Mouse (Mus musculus): Measurements from ENCODE around the gene Kank1.
A peak's percentile ranks its signal among the peaks of the same experiment; 100 is the strongest.

Gene Kank1

DNA sequence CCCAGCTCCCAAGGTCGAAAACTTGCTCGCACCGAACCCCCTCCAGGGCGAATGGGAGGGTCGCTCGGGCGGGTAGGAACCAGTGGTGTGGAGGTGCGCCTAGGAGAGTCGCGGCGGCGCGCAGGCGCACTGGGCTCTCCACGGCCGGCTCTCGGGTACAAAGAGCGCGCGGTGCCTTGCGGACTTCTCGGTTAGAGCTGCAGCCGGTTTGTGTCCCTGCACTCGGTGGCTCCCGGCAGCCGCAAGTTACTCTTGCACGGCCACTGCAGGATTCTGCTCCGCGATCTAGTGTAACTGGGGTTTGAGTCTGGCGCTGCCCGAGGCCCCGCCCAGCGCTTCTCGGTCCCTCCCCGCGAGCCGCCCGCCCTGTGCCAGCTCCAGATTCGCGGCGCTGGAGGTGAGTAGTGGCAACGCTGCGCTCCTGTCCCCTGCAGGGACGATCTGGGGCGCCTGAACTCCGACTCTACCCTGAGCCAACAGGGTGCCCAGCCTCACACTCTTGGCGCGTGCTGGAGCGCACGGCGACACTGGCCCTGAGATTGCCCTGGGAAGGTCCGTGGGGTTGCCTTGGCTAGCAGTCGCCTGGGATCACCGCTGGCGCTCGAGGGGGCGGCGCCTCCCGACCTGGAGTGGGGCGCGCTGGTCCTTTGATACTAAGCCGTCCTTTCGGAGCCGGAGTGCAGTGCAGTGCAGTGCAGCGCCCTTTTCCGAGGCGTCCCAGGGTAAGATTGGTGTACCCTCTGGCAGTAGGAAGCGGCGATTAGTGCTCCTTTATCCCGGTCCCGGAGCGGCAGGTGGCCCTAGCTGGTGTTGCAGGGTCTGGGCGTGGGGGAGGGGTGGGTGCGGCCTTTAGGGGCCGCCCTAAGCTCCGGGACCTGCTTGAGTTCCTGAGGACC lies at the start of gene Kank1:
TSS of gene Kank1 (plus strand) at position 380 of the 896 bp plus-strand sequence.
- DNase-seq: peak; percentile 85

DNA sequence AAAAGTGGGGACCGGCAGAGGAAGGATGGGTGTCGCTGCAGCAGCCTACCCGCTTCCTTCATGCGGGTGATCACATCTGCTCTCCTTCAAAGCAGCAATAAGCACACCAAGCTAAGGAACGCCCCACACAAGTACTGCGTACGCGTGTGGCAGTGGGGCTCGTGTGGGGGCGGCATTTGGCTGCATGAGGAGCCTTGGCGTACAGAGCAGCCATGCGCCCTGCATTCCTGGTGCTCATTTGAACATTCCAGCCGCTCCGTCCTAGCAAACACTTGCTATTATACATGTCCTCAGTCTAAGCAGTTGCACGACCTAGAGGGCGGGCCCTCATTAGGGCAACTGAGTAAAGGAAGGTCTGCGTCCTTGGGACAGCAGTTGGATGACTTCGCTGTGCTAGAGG lies 49.1 kb upstream of the Kank1 start:
- peak; percentile 64 for DNase-seq

DNA sequence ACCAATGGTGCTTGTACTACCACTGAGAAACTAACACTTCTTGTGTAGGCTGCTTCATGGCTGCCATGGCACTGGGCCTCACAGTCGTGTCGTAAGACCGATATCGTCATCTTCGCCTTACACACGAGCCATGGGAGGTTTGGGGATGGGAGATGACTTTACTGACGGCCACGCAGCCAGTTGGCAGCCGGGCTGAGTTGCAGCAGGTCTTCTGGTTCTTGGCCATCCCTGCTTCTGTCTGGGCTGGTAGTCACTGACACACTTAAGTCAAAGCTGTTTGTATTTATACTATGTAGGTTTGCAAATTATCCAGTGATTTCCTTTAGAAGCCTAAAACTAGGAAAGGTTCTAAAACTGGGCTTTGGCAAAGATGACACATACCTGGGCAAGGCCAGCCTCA lies 43.0 kb upstream of the Kank1 start:
- DNase-seq: no peak

DNA sequence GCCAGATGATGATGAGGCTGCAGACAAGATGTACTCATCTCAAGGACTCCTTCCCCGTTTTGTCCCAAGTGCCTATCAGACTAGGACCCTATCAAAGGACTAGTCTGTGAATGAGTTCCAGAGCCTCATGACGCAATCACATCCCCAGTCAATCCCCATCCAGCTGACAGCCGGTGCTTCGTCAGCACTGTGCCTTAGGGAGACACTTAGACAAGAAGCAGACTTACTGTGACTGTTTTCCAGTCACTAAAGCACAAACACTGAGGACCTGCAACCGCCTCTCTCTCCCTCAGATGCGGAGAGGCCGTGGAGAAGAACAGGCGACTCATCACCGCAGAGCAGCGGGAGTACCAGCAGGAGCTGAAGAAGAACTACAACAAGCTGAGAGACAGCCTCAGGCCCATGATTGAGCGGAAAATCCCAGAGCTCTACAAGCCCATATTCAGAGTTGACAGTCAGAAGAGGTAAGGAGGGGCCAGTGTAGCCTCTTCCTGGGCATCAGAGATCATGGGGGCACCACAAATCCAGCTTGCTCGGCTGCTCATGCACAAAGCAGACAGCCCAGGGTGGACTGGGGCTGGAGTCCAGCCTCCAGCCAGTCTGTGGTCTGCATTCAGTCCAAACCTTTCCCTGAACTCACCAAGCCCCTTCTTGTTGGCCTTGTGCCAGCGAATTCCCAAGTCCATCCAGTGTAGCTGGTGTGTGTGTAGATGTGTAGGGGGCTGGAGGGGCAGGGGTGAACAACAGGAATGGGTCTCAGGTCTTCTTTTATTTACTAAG lies 36.5 kb upstream of the Kank1 start:
- peak; percentile 85 for DNase-seq

DNA sequence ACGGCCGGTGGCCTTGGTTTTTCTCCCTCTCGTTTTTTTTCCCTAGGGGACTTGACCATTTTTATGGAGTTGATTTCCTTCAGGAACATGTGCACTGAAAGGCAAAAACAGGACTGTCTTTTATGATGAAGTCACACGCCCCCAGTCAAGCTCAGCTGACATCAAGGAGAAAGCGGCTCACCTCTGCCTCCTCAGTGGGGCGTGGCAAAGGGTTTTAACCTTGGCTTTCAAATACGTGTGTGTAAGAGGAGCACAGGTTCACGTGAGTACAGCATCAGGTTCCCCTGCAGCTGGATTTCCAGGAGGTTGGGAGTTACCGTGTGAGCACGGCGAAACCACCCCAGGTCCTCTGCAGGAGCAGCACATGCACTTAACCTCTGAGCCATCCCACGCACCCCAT lies 33.7 kb upstream of the Kank1 start:
- no peak for DNase-seq

DNA sequence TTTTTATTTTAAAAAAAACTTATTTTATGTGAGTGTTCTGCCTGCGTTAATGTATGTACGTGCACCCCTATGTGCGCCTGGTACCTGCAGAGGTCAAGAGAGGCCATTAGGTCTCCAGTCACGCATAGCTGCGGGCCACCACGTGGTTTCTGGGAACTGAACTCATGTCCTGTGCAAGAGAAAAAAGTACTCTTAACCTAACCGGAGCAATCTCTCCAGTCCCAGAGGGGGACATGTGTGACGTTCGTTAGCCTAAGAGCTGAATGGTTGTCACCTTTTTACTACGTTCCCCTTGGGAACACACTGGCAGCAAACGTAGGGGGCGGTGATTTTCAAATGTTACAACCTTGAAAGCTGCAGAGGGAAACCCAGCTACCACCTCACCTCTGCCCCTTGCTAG lies 29.8 kb upstream of the Kank1 start:
- DNase-seq: peak; percentile 52

DNA sequence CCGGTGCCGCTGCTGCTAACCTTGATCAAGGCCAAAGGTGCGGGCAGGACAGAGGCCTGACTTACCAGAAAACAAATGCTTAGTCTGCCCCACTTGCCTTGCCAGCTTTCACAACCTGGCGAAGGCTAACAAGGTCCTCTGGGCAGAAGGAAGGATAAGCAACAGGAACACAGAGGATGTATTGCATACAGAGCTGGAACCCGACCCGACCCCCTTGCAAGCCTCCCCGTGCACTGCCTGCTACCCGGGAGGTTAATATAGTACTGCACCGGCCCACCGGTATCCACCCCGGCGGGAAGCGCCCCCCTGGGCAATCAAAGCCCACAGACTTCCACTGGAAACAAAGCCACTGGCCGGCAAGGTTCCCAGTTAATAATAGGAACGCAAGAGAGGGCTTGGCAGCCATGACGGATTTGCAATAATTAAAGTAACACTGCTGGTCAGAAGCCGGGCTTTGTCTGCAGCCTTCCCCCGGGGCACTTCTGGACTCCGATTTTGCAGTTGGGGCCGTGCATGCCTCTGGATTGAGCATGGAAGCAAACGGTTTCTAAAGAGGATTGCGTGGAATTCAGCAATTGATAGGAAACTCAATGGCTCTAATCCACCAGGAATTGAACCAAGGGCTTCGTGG lies 28.9 kb upstream of the Kank1 start:
- DNase-seq: peak; percentile 39

DNA sequence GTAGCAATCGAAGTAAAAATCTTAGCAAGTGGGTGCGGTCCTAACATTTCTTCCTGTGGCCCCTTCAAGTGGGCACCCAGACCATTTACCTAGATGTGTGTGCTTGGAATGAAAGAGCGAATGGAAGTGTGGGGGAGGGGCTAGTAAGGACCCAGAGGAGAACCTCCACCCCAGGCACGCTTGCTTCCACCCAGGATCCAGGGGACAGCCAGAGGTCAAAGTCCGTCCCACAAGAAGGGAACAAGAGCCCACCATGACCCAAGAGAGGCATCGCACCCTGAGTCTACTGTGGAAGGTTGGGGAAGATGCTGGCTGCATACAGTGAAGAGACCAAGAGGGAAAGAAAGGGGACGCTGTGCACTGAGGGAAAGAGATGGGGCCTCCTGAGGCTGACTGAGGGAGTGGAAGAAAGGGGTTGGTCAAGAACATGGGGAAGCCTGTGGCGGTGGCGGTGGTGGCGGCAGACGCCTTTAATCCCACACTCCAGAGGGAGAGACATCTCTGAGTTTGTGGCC lies 28.1 kb upstream of the Kank1 start:
- DNase-seq: no peak

DNA sequence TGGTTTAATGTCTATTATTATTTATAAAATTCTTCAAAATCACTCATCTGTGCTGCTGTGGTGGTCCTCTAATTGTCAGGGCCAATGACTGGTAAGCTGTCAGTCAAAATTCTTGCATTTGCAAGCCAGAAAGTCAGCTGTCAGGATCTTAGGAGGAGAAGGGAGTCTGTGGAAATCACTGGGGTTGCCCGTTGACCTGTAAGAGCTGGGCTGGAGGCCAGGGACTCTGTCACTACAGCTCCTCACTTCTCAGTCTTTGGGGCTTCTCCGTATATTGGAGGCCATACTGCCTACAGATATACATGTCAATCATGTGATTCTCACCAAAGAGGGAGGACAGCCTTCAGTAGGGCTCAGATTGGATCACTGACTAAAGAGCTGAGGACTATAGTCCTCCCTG lies 16.2 kb upstream of the Kank1 start:
- peak; percentile 80 for DNase-seq

DNA sequence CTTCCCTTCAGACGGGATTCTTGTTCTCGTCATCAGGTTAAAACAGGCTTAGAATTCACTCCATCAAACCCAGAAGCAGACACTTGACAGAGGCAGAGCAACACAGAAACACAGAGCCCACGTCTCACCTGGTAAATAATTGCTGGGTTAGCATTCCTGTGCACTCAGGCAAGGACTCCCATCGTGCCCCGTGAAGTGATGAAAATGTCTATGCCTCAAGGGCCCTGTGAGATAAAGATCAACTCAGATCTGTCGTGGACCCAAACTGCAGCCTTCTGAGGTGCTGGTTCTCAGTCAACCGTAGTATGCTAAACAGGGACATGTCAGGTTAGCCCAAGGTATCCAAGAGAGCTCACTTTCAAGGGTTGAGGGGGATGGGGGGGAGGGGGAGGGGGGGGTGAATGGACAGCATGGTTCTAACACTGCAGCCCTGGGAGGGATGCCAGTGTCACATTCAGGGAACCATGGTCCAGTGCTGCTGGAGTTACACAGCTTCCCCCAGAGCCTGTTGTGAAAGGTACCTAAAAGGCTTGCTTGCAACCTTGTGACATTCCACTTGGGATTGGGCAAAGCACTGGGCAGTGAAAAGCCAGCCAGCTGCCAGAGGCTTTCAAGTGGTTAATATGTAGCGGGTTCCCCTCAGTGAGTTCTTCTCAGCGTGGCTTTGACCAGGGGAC lies 14.7 kb upstream of the Kank1 start:
- DNase-seq: peak; percentile 83

DNA sequence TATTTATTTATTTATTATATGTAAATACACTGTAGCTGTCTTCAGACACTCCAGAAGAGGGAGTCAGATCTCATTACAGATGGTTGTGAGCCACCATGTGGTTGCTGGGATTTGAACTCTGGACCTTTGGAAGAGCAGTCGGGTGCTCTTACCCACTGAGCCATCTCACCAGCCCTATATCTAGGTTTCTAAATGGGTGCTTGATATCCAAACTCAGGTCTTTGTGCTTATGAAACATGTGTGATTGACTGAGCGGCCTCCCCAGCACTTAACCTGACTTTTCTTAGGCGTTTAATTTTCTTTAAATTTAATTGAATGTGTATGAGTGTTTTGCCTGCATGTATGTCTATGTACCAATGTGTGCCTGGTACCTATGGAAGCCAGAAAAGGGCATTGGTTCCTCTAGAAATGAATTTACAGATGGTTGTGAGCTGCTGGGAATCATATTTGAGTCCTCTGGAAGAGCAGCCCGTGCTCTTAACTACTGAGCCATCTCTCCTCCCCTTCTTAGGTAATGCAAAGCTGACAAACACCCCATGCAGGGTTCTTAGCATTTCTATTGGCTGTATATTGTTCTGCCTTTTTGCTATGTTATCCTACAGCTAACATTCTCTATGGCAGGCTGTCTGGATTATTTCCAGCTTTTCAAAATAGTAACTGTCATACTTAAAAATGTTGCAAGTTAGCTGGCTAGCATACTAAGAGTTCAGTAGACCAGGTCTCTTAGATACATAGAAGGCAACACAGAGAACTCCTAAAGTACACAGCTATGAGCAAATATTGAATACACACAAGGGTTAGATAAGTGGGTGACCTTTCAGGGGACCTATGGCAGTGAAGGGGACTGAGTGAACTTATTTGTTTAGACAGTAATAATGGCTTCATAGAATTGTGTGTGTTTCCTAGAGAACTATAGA lies 6.5 kb upstream of the Kank1 start:
- DNase-seq: no peak

DNA sequence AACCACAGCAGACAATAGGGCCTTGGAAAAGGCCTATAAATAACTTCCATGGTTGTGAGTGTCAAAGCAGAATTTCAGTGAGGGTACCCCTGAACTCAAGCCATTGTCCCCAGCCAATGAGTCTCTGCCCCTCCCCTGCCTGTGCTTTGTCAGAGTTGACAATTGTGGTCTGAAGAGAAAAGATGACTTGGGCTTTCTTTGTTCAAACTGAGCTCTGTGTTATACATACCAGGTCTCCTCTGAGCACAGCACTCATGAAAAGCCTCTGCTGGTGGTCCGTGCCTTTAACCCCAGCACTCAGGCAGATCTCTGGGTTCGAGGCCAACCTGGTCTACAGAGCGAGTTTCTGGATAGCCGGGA lies 5.8 kb upstream of the Kank1 start:
- DNase-seq: no peak

DNA sequence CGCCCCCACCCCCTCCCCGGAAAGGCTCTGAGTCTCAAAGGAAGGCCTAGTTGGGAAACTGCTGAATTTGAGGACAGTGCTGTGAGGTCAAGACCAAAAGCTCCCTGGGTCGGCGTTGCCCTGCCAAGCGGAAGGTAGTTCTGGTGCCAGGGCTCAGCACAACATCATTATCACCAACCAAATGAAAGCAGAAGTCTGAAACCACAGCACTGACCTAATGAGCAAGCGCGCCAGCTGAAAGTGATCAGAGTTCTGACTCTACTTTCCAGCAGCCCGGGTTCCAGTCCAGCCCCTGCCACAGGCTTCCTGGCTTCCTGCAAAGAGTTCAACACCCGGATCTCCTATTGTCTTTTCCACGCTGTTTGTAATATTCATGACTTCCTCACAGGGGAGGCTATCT lies 4.7 kb upstream of the Kank1 start:
- DNase-seq: no peak

DNA sequence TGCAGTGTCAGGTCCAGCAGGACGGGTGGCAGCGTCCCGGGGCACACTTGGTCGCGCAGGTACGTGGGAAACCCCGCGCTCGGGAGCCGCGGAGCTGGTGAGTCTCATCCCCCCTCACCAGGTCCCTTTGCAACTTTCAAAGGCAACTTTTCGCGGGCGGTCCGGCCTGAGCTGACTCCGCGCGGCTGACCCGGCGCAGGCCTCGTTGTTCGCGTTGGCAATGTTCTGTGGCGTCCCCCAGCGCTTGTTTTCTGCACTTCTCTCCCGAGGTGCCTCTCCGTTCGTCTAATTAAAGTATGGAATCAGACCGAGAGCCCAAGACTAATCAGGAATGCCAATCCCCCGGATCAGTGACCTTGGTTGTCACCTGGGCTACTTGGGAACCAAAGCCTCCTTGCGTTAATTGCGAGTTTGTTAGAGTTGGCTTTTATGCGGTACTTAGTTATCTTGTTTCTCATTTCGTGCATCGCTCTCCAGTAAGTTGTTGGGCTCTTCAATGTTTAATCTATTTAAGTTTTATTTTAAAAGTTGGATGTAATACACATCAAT lies 791 bp downstream of the Kank1 start:
- DNase-seq: peak; percentile 78

DNA sequence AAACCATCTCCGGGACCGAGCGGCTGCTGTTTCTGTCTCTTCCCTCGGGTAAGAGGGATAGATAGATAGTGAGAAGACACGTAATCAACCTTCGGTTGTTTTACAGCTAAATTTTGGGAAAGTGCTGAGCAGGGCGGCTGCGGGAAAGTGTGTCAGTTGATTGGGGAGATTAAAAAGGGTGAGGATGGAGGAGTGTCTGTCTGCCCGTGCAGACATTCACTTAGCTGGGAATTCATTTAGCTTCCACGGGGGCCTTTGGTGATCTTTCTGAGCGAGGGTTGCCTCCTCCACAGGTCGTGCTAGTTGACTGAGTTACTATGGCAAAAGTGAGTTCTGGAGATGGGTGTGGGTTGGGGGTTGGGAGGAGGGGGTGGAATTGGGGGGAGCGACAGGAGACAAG lies 1.3 kb downstream of the Kank1 start:
- no peak for DNase-seq

DNA sequence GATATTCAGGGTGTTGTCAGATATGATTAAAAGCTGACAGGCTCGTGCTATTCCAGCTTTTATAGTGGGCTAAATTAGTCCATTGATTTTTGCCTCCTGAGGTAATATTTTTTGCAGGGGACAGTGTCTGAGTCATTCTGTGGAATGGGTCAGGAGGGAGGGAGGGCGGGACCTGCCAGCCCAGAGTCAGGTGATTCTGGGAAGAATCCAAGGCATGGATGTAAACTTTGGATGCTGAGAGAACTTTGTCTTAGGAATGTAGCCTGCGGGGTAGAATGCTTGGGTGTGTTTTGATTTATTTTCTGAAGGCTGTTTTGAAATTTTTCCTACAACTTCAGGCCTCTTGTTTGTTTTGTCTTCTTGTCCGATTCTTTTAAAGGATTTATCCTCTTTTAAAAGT lies 6.8 kb downstream of the Kank1 start:
- peak; percentile 41 for DNase-seq

DNA sequence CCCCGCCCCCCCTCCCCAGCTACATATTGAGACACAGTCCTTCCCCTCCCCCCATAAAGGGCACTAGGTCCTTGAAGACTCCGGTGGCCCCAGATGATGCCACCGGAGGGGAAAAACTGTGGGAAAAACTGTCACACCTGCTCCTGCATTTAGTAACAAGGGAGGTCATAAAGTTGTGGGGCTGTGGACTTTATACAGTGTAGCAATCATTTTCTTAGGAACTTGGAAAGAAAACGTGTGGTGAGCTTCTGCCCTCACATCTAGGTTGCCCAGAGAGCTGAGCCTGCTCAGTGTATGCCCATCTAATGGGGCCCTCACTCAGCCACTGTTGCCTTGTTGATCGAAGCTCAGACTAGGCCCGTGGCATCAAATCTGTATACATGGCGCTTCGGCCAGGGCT lies 9.3 kb downstream of the Kank1 start:
- no peak for DNase-seq

DNA sequence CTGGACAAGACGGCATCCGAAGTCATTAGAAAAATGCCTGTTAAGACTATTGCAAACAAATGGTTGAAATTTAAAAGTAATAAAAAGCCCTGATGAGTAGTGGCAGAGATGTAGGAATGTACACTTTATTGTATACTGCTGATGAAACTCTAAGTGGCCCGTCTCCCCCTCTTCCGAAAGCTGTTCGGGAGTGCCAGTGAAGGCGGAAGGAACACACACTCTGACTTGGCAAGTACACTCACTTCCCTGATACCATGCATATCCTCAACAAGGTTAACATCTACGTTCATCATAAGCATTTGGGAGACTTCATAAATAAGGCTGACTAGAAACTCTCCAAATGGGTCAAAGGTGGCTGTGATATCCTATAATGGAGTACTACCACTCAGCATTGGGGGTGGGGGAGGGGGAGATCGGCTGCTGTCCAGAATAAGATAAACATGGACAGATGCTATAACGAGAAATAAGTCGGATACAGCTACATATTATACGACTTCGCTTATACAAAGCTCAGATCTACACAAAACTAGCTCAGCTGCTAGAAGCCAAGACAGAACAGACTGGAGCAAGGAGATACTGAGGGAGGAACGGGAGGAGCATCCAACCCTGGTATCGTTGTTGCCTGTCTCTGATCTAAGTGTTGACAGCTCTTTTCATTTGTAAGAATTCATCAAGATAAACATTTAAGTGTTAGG lies 11.2 kb downstream of the Kank1 start:
- no peak for DNase-seq

DNA sequence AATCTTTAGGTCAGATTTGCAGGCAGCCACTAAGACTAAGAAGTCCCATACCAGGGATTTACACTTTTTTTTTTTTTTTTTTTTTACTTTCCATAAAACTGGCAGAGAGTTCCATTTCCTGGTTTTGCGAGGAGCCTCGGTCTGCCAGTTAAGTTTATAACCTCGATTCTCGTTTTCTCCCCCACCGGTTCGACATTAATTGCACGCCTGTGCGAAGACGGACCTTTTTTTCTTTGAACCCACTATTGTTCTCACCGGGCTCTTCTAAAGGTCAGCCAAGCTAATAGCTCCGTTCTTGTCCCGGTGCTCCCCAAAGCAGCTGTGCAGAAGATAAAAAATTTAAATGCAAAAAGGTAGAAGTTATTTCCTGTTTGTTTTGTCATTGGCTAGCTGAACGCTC lies 12.5 kb downstream of the Kank1 start:
- peak; percentile 38 for DNase-seq

DNA sequence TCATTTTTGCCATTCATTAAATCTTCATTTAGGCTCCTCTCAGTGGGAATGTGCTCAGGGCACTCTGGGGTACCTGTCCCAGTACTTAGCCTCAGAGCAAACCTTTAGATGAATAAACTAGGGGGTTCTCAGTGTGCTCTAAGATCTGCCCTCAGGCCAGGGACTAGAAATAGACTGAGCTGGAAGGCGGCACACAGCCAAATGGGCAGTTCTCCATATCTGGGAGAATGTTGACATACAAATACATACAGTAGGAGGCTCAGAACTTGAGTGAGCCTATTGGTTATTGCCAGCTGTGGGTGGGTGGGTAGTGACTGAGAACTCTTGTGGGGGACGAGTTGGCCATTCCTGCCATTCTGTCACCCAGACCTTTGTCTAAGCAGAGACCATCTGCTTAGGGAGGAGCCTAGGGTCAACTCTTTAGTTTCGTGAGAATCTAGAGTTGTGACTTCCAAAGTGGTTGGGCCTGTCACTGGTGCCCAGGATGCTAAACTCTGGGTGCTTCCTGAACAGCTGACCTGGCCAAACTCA lies 14.9 kb downstream of the Kank1 start:
- DNase-seq: no peak

DNA sequence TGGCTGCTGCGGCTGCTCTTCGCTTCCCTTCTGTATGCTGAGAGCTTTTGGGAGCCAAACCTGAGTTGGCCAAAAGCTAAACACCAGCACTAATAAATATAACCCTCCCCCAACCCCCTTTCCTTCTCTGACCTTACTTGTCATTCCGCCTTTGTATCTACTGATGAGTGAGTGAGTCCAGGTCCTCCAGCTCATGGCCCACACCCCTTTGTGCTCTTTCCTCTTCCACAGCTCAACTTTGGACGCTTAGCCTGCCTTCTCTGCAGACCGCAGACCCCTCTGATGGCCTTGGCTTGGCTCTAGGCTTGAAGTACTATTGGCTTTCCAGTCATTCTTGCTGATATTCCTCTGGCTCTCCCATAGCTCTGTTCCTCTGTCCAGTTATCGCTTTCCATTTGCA lies 16.4 kb downstream of the Kank1 start:
- DNase-seq: no peak

Measured in kidney, postnatal 14 days (tissue).